Mouse (Mus musculus) WW6 (cell line): ENCODE results near the gene Zcchc24.
"Not testable (repeated sequence)": the region's sequence is repeated elsewhere in the genome, so short reads cannot be mapped to it uniquely, and the experiment has no call there.

Source experiments
- DNase-seq: peaks from one replicate; pipeline ENCODE4 v3.0.0-alpha.2; 2013; ENCODE audit warnings: low read depth, low spot score

The Zcchc24 gene

GRCm38 (mm10) chr14:25768915-25769625 lies at the start of gene Zcchc24:
Zcchc24 (minus strand) TSS chr14:25769039.
- DNase-seq: peak; percentile 81

DNA sequence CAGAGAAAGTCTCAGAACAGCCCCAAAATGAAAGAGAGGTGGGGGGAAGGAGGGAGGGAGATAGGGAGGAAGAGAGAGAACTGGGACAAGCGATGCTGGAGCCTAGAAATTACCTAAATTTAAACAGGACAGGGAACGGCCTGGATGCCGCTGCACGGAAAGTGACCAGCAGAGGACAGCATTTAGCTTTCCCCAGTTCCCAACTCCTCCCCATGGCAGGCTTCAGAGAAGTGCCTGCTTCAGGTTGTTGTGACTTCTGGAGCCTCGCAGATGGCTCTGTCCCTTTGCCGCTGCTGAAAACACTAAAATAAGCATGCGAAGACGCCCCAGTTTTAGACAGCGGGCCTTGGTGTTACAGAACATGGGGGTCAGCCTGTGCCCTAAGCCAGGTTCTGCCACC lies 47.6 kb upstream of the Zcchc24 start:
- no peak for DNase-seq

GRCm38 (mm10) chr14:25814140-25814539 lies 45.3 kb upstream of the Zcchc24 start:
- DNase-seq: no peak

- not testable (repeated sequence) for DNase-seq
Observed at GRCm38 (mm10) chr14:25811026-25811425, 42.2 kb upstream of the Zcchc24 start.

DNA sequence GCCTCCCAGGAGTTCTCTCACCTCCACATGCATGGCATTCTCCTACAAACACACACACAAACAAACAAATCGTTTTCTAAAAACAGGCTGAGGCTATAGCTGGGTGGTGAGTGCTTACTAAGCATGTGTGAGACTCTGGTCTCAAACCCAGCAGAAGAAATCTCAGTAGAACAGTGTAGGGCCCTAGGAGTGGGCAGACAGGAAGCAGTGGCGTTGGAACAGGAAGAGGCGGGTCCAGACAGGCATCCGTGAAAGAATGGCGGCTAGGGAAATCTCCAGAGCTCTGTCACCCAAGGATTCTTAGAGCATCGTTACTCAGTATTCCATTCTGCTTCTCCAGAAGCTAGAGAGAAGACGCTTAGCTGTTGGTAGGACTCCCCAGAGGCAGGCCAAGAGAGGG lies 37.7 kb upstream of the Zcchc24 start:
- no peak for DNase-seq

DNA sequence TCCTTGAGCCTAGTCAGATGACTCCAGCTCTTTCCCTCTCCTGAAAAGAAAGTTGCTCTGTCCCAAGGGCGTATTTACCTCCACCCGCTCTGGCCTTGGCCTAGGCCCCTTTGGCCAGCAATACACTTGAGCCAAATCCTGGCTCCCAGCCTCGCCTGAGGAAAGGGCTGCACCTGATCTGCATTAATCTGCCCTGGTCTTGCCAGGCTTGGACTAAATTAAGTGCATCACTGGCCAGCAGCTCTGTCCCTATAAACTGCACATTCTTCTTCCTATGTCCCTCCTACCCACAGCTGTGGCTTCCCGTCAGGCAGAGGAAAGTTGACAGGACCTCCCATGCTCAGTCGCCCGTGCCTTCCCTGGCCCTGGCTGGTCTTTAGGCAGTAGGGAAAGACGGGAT lies 37.0 kb upstream of the Zcchc24 start:
- DNase-seq: no peak

GRCm38 (mm10) chr14:25803246-25803809 lies 34.5 kb upstream of the Zcchc24 start:
- no peak for DNase-seq

DNA sequence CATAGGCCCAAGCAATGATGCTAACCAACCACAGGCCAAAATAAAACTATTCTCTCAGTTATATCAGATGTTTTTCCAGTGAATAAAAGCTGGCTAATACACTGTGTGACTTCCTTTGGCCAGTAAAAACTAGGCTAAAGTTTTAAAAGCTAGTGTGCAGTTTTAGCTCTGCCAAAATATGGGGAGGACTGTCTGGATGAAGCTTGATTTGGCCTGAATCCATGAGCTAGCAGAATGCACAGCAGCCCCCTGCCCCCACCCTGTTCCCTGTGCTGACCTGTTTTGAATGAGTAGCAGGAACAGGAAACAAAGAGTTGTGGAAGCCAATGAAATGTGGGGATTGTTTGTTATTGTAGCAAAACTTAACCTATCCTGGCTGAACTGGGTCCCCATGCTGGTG lies 33.7 kb upstream of the Zcchc24 start:
- no peak for DNase-seq

DNA sequence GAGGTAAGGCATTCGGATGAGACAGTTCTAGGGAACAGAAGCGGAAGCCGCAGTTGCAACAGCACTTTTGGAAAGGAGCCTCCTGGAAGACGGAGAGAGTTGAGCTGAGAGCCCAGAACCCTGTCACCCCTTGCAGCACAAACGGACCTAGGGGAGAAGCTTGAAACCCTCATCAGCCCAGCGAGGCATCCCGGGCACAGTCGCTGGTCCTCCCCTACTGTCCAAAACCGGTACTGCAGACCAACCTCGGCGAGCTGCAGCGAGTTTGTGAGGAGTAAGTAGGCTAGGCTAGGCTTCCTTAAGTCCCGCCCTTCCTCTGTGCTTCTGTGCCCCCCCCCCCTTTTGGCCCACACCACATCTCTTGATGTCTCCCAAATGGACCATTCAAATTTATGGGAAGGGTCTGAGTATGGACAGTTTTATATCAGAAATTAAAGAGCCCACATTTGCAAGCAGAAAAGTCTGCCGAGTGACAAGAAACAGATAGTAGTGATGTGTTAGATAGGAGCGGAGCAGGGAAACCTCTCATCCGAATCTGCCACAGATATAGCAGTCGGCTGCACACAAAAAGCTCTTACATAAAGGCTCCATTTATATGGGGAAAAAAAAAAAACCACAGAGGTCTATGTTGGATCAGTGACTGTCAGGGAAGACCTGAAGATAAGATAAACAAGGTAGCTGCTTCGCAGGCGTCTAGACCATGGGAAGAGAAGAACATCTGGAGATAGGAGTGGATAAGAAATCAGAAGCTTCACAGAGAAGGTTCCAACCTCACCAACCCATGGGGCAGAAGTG lies 31.5 kb upstream of the Zcchc24 start:
- DNase-seq: peak; percentile 43

GRCm38 (mm10) chr14:25796619-25797018 lies 27.8 kb upstream of the Zcchc24 start:
- DNase-seq: no peak

DNA sequence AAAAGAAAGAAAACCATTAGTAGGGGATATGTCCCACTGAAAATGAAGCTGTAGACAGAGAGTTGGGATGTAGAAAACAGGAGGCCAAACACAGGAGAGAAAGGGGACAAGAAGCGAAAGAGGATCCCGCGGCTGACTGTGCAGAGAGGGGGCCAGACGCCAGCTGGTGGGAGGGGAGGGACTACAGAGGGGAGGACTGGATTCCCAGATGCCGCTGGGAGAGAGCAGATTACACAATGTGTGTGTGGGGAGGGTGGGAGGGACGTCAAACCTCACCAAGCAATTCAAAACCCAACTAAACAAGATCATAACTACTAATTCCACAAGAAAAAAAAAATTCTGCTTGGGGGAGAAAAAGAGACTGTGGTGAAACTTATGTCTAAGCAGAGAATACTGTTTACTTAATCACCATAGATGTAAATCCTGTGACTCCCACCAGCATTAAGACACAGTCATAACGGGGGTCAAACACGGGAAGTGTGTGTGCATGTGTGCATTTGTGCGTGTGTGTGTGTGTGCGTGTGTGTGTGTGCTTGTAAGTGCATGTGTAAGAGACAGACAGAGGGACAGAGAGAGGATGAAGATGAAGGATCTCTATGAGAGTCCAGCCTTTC lies 26.8 kb upstream of the Zcchc24 start:
- no peak for DNase-seq

- DNase-seq: no peak
Observed at GRCm38 (mm10) chr14:25795067-25795466, 26.2 kb upstream of the Zcchc24 start.

DNA sequence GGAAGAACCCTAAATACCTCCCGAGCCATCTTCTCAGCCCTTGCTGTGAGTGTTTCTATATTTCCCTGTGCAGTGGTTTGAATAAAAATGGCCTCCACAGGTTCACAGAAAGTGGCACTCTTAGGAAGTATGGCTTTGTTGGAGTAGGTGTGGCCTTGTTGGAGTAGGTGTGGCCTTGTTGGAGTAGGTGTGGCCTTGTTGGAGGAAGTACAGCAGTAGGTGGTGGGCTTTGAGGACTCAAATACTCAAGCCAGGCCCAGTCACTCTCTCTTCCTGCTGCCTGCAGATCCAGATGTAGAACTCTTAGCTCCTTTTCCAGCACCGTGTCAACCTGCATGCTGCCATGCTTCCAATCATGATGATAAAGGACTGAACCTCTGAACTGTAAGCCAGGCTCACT lies 25.5 kb upstream of the Zcchc24 start:
- DNase-seq: no peak

- DNase-seq: no peak
Observed at GRCm38 (mm10) chr14:25790768-25791302, 22.0 kb upstream of the Zcchc24 start.

DNA sequence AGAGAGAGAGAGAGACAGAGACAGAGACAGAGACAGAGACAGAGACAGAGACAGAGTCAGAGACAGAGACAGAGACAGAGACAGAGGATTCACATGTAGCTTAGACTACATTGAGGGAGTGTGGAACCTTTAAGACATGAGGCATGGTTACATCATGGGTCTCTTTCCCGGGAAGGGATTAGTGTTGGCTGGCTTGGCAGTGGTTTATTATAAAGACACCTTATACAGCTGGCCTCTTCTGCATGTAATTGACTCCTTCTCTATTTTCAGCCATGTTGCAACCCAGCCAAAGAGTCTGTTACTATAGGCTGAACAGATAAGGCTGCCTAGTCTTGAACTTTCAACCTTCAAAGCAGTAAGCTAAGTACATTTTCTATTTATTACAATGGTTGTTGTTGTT lies 21.1 kb upstream of the Zcchc24 start:
- DNase-seq: no peak

GRCm38 (mm10) chr14:25789207-25789606 lies 20.4 kb upstream of the Zcchc24 start:
- DNase-seq: no peak

- DNase-seq: no peak
Observed at GRCm38 (mm10) chr14:25788201-25788600, 19.4 kb upstream of the Zcchc24 start.

DNA sequence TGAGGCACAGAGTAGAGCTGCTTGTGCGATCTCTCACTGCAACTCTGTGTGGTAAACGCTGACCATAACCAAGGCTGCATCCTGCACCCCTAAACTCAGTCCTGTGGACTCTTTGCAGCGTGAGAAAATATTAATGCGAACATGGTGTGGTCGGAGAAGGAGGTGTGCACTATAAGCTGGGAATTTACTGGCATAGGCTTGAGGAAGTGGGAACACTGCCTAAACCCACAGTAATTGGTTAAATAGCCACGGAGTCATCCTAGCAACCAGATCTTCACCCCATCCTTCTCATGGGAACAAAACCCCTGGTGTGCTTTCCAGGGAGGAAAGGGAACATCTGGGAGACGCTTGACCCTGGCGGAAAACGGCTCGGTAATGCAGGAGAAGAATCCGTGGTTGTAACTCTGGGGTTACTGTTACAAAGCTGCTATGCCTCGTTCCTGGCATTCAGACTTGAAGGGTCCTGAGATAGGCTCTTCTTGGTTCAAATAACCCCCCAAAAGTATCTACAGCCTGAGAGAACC lies 18.6 kb upstream of the Zcchc24 start:
- no peak for DNase-seq

DNA sequence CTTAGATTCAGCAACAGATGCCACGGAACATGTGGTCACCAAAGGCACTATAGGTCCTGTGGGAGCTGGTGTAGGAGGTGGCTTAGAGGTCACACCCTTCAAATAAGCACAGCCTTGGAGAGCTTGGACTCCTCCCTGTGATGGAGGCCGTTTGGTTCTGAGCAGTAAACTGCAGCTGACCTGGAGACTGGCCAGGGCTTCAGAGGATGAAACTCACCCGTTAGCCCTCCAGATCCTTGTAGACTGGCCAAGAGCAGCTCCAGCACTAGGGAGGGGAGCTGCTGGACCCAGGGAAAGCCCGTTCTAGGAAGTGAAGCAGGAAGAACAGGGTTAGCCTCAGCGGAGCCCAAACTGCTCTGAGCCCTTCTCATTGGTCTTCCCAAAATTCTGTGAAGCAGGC lies 18.1 kb upstream of the Zcchc24 start:
- DNase-seq: no peak

DNA sequence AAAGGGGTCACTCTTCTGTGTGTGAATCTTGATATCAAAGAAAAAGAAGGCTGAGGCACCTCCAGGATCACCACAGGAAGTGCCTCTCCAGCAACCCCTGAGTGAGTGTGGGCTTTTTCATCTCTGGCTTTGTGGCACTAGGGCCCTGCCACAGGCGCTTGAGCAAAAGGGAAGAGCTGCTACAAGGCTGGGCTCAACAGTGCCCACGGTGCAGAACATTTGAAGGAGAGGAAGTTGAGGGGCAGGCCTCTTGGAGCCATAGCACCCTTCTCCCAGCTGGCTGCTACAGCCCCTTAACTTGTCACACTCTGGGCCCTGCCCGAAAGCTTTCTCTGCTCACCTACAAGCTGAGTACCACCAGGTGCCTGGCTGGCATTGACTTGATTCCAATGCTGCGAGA lies 16.4 kb upstream of the Zcchc24 start:
- DNase-seq: no peak

- no peak for DNase-seq
Observed at GRCm38 (mm10) chr14:25783220-25783619, 14.4 kb upstream of the Zcchc24 start.

DNA sequence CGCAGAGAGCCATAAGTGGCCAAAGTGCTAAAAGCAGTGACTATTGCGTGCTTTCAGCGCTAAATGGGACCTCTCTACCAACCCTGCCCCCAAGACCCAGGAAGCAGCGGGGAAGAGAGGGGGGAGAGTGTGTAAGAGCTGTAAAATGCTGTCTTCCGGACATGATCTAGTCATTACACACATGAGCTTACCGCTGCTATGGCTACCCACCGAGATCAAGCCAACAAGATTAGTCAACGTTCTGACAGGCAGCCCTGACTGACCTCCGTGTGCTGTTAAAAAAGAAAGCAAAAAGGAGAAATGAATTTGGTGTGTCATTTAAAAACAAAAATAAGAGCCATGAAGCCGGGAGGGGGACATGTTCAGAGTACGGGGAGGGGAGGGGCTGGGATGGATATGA lies 11.8 kb upstream of the Zcchc24 start:
- no peak for DNase-seq
